Mouse (Mus musculus): ENCODE measurements at regions not wholly inside any gene's neighbourhood (a gene's known extent, or its start where the extent isn't known, plus 50 kb on each side); places are given as distances from the start of the nearest gene placed in this dataset.

DNA sequence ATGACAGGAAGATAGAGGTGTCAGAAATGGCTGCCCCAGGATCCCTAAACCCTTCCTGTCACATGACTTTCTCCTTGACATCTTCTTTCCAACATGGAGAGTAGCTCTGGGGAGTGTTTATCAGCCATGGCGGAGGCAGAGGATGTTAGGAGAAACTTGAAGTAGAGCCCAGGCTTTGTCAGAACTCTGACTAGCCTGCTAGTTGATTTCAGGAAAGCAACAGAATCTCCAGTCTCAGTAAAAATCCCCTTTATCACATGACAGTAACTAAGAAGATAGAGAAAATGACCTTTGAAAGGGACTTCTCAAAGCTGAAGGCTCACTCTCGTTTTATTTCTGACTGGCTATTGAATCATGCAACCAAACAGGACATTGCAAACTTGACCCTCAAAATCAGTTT is 76.3 kb upstream of the Glrp1 start:
- TF ChIP-seq CTCF (IDR thresholded peaks at IDR 0.05; ENCODE audit: low read depth) = no peak
- TF ChIP-seq EP300 (optimal IDR thresholded peaks at IDR 0.05) = no peak
